Mouse (Mus musculus) hindbrain, embryonic 13.5 days (tissue): Measurements from ENCODE around the gene 2610044O15Rik8. TPM values are rescaled to one million over a fixed set of nuclear protein-coding genes. Genes with fewer than 3 reads are reported as not detected.
"Not testable (repeated sequence)": the region's sequence is repeated elsewhere in the genome, so short reads cannot be mapped to it uniquely, and the experiment has no call there.

ENCODE experiments used
- ATAC-seq: fragments of 200-750 bp; cut with Nextera tagmentation; 2 replicates; pipeline ENCODE4 v1.8.0; 2017; ENCODE audit warnings: moderate TSS enrichment; ENCODE audit not compliant: low FRiP score
- H3K27ac ChIP-seq: fragments of 300-500 bp; sonication (generic); 2 replicates; pipeline ENCODE4 v1.5.1; 2015; ENCODE audit warnings: inconsistent platforms, mild to moderate bottlenecking, moderate library complexity
- H3K27me3 ChIP-seq: fragments of 300-500 bp; sonication (generic); 2 replicates; pipeline ENCODE4 v1.6.1; 2015; ENCODE audit warnings: mild to moderate bottlenecking, inconsistent platforms
- H3K36me3 ChIP-seq: fragments of 300-500 bp; sonication (generic); 2 replicates; pipeline ENCODE4 v1.6.1; 2015; ENCODE audit warnings: mild to moderate bottlenecking, inconsistent platforms
- H3K4me1 ChIP-seq: fragments of 300-500 bp; sonication (generic); replicated peaks from 2 replicates; pipeline ENCODE4 v1.6.1; 2015; ENCODE audit warnings: inconsistent platforms
- H3K4me2 ChIP-seq: fragments of 300-500 bp; sonication (generic); 2 replicates; pipeline ENCODE4 v1.6.1; 2015; ENCODE audit warnings: inconsistent platforms, mild to moderate bottlenecking, moderate library complexity
- H3K4me3 ChIP-seq: fragments of 300-500 bp; sonication (generic); 2 replicates; pipeline ENCODE4 v1.5.1; 2015; ENCODE audit warnings: mild to moderate bottlenecking, inconsistent platforms
- H3K9ac ChIP-seq: fragments of 300-500 bp; sonication (generic); 2 replicates; pipeline ENCODE4 v1.6.1; 2015; ENCODE audit warnings: mild to moderate bottlenecking, inconsistent platforms
- H3K9me3 ChIP-seq: fragments of 300-500 bp; sonication (generic); 2 replicates; pipeline ENCODE4 v1.6.1; 2016; ENCODE audit warnings: inconsistent platforms
- WGBS: fragments of 180-500 bp; shearing (Covaris S2); methylation state at CpG from one replicate; pipeline ENCODE4 v1.1.7; 2015; 5-methylcytosine and 5-hydroxymethylcytosine counted together
- polyA plus RNA-seq: library from polyadenylated mRNA; unstranded; fragments of >200 nt; fragmentation: Nextera tagmentation; extraction: Ambion mirVana; gene quantifications from 2 replicates; pipeline ENCODE4 v1.2.1, GENCODE M21; 2015

The 2610044O15Rik8 gene
- polyA plus RNA-seq = 23.2 and 26.5 TPM in 2 replicates

GRCm38 (mm10) chr8:129234027-129234733 lies at the start of gene 2610044O15Rik8:
2610044O15Rik8 (minus strand) TSS chr8:129234406.
- Histone ChIP-seq H3K27me3 (no peaks in the 10 kb centered on the region), H3K4me2 (peak within 1 kb of the TSS; percentile 71), H3K27ac (peak within 1 kb of the TSS; percentile 92), H3K36me3 (no peaks in the 10 kb centered on the region; the same call in 1 of the 2 replicates), H3K9ac (peak within 1 kb of the TSS; percentile 79), H3K9me3 (no peaks in the 10 kb centered on the region), H3K4me3 (peak within 1 kb of the TSS; percentile 62), H3K4me1 (peaks cover 15% of the 10 kb centered on the region)
- WGBS = under 1% methylated on average over 18 of the region's 18 CpGs
- peak; percentile 100 for ATAC-seq

- H3K36me3 ChIP-seq = peaks cover 37% of the 10 kb centered on the region
- H3K27me3 ChIP-seq = no peaks in the 10 kb centered on the region
- no peak overlapping the region for H3K9ac ChIP-seq
- peaks cover 26% of the 10 kb centered on the region for H3K9me3 ChIP-seq
- 84% methylated on average over 1 of the region's 1 CpGs for WGBS
- no peak overlapping the region for H3K4me3 ChIP-seq
- ATAC-seq = no peak
- H3K27ac ChIP-seq = no peak overlapping the region
- H3K4me1 ChIP-seq = peaks cover 4% of the 10 kb centered on the region
- H3K4me2 ChIP-seq = no peak overlapping the region
These were observed 31.7 kb upstream of the 2610044O15Rik8 start for GRCm38 (mm10) chr8:129265918-129266317.

- H3K9ac ChIP-seq = peak overlapping the region; percentile 74
- WGBS = 92% methylated on average over 2 of the region's 2 CpGs
These were observed 30.1 kb upstream of the 2610044O15Rik8 start for GRCm38 (mm10) chr8:129264296-129264695.

GRCm38 (mm10) chr8:129263211-129263927 lies 29.2 kb upstream of the 2610044O15Rik8 start:
- H3K27ac ChIP-seq = peak overlapping the region; percentile 70
- under 1% methylated on average over 24 of the region's 24 CpGs for WGBS
- not testable (repeated sequence) for H3K27me3 ChIP-seq, H3K4me1 ChIP-seq, H3K9me3 ChIP-seq
- peaks cover 12% of the 10 kb centered on the region for H3K36me3 ChIP-seq
- H3K9ac ChIP-seq = peak overlapping the region; percentile 74
- H3K4me2 ChIP-seq = peak overlapping the region; percentile 67
- peak overlapping the region; percentile 55 for H3K4me3 ChIP-seq
- ATAC-seq = peak; percentile 99

More at GRCm38 (mm10) chr8:129264296-129264695, 30.1 kb upstream of the 2610044O15Rik8 start:
- Histone ChIP-seq H3K9me3 (peaks cover 15% of the 10 kb centered on the region), H3K36me3 (peaks cover 21% of the 10 kb centered on the region), H3K27me3 (no peaks in the 10 kb centered on the region), H3K4me3 (peak overlapping the region; percentile 55), H3K4me1 (peaks cover 4% of the 10 kb centered on the region), H3K4me2 (peak overlapping the region; percentile 67), H3K27ac (no peak overlapping the region)
- ATAC-seq = no peak

GRCm38 (mm10) chr8:129233664-129234026 lies 561 bp downstream of the 2610044O15Rik8 start:
- Histone ChIP-seq H3K9me3 (no peaks in the 10 kb centered on the region), H3K27me3 (no peaks in the 10 kb centered on the region), H3K36me3 (no peaks in the 10 kb centered on the region; the same call in 1 of the 2 replicates), H3K27ac (peak overlapping the region; percentile 92), H3K9ac (peak overlapping the region; percentile 79), H3K4me2 (peak overlapping the region; percentile 71), H3K4me3 (peak overlapping the region; percentile 62), H3K4me1 (peaks cover 15% of the 10 kb centered on the region)
- WGBS = 5% methylated on average over 9 of the region's 9 CpGs
- ATAC-seq = no peak

Other genes starting within 250 kb of the 2610044O15Rik8 start
- gene Ccdc7a, start 168.9 kb downstream of the 2610044O15Rik8 start, polyA plus RNA-seq = 0.19 TPM in 1 of 2 replicates, not detected in the other
- gene Ccdc7b, start 167.3 kb downstream of the 2610044O15Rik8 start, polyA plus RNA-seq = not detected in 2 replicates
- not detected in 2 replicates for gene Gm10999, start 102.7 kb downstream of the 2610044O15Rik8 start, polyA plus RNA-seq